Mouse (Mus musculus) MN1 (cell line): Measurements from ENCODE around the gene Coro7.
A peak's percentile ranks its signal among the peaks of the same experiment; 100 is the strongest.

Experiments
- DNase-seq: peaks from one replicate; pipeline ENCODE4 v3.0.0-alpha.2; 2016; ENCODE audit warnings: low spot score

Coro7 gene

DNA sequence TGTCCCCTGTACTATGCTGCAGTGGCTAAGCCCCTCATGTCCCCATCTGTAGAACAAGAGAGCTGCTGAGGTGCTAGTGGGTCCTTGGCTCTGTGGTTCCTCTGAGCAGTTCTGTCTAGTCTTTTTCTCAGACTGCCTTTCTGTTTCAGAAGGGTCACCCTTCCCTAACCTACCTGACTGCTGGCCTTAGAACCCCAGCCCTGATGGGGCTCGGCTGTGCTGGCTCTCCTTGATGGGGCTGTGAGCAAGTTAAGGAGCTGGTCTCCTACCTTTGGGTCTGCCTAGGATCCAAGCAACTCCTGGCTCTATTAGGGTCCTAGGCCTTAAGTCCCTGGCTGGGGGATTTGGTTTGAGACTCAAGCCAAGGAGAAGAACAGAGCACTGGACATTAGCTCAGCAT is 64.3 kb downstream of the Coro7 start:
- no peak for DNase-seq

GRCm38 (mm10) chr16:4614639-4615038 is 64.9 kb downstream of the Coro7 start:
- no peak for DNase-seq

DNA sequence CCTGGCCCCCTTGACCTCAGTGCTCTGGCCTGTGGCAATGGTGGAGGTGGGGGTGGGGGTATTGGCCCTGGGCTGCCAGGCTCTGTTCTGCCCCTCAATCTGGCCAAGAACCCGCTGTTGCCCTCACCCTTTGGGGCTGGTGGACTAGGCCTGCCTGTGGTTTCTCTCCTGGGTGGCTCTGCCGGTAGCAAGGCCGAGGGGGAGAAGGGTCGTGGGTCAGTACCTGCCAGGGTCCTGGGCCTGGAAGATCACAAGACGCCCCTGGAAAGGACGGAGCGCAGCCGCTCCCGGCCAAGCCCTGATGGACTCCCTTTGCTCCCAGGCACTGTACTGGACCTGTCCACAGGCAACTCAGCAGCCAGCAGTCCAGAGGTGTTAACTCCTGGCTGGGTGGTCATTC is 65.8 kb downstream of the Coro7 start:
- DNase-seq = no peak

- DNase-seq = no peak
Measured at GRCm38 (mm10) chr16:4611676-4612075, 67.9 kb downstream of the Coro7 start.

GRCm38 (mm10) chr16:4611193-4611592 is 68.4 kb downstream of the Coro7 start:
- DNase-seq = no peak

DNA sequence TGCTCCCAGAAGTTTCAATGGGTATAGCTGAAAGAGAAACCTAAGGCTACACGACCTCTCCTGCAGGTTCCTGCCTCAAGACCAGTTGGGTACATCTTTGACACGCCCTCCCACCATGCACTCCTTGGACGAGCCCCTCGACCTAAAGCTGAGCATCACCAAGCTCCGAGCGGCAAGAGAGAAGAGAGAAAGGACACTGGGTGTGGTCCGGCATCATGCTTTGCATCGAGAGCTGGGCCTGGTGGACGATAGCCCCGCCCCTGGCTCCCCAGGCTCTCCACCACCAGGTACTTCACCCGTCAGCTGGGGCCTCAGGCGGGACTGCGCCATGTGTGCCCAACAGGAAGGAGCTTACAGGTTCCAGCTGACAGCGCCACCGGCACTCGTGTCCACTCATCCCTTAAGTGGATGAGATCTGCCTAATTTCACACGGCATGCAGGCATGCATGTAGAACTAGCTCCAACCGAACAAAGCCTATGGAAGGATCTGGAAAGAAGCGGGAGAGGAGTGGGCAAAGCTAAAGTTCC is 71.0 kb downstream of the Coro7 start:
- no peak for DNase-seq

- peak; percentile 88 for DNase-seq
Measured at GRCm38 (mm10) chr16:4607818-4608531, 71.6 kb downstream of the Coro7 start.

DNA sequence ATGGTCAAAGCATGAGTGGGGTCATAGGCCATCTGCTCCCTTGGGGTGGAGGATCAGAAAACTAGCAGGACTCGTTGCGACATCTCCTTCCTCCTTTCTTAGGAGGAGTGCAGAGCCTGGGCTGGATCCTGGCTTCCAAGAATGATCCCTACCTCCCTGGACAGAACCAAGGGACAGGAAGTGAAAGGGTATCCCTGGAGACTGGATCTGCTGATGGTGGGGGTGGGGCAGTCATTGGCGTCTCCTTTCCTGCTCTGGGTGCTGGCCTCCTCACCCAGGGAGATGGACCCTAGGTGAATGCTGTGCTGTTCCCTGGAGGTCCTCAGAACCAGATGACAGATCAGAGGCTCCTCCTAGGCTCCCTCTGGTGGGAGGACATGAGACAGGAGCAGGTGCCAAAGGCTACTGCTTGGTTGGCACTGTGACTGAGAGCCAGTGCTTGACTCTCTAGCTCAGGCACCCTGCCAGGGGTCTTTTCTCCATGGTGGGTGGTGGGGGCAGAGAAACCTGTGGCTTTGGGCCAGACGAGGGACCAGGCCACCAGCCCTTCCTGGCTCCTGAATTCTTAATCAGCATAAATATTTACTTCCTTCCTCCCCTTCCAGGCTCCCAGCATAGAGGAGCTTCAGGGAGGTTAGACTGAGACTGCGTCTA is 73.0 kb downstream of the Coro7 start:
- peak; percentile 70 for DNase-seq

- no peak for DNase-seq
Measured at GRCm38 (mm10) chr16:4605514-4606131, 74.0 kb downstream of the Coro7 start.

DNA sequence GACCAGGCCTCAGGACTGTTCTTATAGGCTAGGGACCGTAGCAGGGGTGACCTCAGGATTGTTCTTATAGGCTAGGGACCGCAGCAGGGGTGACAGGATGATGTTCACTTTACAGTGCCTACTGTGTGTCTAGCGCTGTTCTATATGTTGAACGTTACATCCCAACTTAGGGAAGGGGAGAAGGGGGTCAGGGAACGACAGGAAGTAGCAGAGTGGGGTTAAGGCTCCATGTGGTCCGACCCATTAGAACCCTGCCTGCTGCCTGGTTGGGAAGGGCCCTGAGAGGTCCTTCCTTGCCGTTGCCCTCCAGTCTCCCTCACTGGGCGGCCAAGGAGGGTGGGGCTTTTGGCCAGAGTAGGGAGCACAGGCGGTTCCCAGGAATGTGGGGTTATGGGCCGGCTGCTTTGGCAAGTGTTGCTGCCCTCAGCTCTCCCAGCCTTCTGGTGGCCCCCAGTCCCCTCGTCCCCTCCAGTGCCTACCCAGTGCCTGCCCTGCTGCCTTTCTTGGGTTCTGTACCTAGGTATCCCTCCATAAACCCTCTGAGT is 75.2 kb downstream of the Coro7 start:
- DNase-seq = no peak

GRCm38 (mm10) chr16:4603453-4603837 is 76.1 kb downstream of the Coro7 start:
- DNase-seq = no peak

GRCm38 (mm10) chr16:4602766-4603452 is 76.7 kb downstream of the Coro7 start:
- no peak for DNase-seq

GRCm38 (mm10) chr16:4602189-4602588 is 77.4 kb downstream of the Coro7 start:
- no peak for DNase-seq

GRCm38 (mm10) chr16:4600701-4601310 is 78.8 kb downstream of the Coro7 start:
- DNase-seq = no peak

DNA sequence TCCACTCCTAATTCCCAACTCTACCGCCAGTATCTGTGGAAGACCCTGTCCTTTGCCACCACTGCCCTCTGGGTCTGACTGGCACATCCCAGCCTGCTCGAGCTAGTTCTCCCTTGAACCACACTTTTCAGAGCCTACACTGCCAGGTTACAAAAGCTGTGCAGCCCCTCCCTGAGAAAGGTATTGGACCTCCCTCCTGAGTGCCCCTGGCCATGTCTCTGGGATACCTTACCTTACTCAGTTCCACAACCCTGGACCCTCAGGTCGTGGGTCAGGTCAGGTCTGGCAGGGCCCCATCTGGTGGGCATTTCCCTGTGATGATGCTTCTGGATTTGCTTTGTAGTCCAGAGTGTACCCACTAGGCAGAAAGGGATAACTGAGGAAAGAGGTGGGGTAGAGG is 80.0 kb downstream of the Coro7 start:
- no peak for DNase-seq

DNA sequence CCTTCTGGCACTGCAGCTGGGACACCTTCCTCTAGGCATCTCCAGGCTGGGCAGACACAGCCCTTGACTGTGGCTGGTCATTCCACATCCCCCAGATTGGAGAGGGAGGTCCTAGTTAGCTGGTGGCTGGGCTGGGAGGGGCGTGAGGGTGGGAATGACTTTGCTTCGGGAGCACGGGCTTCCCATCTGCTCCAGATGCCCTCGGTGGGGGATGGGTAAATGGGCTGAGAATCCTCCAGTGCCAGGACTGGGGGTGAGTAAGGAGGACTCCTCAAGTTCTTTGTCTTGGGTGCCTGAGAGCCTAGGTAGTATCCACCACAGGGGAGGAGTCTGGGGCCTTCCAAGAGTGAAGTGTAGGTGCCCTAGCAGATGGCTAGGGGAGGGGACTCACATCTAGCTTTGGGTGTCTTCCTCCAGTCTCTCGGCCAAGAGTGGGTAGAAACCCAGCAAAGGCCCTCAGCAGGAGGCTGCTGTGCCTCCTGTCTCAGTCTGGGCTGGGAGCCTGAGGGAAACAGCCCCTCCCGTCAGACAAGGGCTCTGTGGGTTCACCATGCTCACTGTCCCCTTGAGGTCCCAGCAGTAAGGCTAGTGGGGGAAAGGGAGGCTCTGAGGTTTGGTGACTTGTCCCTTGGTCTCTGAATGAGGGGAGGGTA is 80.6 kb downstream of the Coro7 start:
- DNase-seq = no peak

DNA sequence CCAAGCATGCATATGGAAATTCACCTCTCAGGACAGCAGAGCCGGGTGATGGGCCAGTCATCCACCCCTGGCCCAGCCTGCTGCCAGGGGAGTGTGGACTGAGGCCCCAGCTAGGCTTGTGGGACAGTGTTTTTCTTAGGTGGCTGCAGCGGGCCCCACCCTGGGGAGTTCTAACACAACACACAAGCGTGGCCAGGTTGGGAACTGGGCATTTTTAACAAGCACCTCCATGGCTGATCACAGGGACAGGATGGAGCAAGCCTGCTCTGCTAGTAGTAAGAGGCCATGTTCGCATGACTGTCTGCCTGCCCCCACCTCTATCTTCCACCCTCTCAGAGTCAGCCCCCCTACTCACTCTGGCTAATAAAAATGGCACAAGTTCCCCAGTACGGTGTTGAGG is 81.5 kb downstream of the Coro7 start:
- DNase-seq = no peak

- DNase-seq = no peak
Measured at GRCm38 (mm10) chr16:4597296-4597695, 82.3 kb downstream of the Coro7 start.

GRCm38 (mm10) chr16:4596836-4597235 is 82.7 kb downstream of the Coro7 start:
- no peak for DNase-seq

- DNase-seq = peak; percentile 47
Measured at GRCm38 (mm10) chr16:4596141-4596728, 83.3 kb downstream of the Coro7 start.

GRCm38 (mm10) chr16:4595527-4595963 is 84.0 kb downstream of the Coro7 start:
- DNase-seq = peak; percentile 81
